8 mouse cellular contexts compared by ENCODE assay signal in the genomic region with DNA sequence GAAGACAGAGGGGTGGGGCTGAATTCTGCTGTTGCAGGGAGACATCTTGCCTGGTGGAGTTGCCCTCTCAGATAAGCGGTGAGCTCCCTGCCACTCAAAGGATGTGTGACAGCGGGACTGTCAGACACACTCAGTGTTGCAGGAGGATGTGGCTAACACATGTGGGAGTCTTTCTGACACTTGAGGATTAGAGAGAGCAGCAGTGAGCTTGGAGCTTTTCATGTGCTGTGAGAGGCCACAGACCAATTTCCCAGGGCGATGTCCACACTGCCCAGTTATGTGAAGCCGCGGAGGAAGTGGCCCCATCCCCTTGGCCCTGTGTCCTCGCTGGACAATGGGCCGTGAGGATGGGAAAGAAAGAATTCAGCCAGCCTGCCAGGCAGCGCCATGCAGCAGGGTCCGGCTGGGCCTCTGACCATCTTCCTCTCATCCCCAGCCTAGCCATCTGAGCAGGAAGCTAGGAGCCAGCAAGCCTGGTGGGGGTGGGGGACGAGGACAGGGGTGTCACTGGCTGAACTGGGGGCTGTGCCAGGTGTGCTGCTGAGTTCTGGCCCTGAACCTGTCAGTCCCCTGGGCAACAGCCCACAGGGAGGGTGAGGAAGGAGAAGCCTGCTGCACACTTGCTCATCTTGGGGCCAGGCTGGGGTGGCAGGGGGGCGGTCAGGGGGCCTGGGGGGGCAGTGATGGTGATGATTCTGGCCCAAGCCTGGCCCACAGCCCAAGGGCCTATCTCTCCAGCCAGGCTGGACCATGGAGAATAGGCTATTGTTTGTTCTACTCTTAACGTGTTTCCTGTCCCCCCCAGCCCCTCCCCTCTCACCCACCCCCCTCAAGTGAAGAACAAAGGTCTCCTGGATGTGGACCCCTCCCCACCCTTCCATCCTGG. TPM values are rescaled to one million over a fixed set of nuclear protein-coding genes. Genes with fewer than 3 reads are reported as not detected.
DNase-seq lines count a peak whose midpoint lies in the region; ATAC-seq lines count a peak whose summit lies in the region.

No protein-coding gene starts in this region.

- H3K4me3 ChIP-seq in embryonic facial prominence, embryonic 13.5 days, result no peak overlapping the region
- peak overlapping the region; percentile 2; the same call in 1 of the 2 replicates for H3K4me3 ChIP-seq in limb, embryonic 10.5 days

- H3K4me2 ChIP-seq in embryonic facial prominence, embryonic 13.5 days, result no peak overlapping the region

- intact Hi-C loops in heart, postnatal 36 days (cut with DNase I), result no loop called here

- peak overlapping the region; percentile 80 for H3K27ac ChIP-seq in embryonic facial prominence, embryonic 13.5 days
- peak overlapping the region; percentile 90 for H3K27ac ChIP-seq in limb, embryonic 10.5 days

- ATAC-seq in embryonic facial prominence, embryonic 13.5 days (ENCODE audit: insufficient number of reproducible peaks, insufficient read depth, low FRiP score, low TSS enrichment, low read depth), result no peak
- peak; percentile 91 for ATAC-seq in megakaryocyte-erythroid progenitor cell, adult 5-6 weeks (replicated peaks; ENCODE audit: low FRiP score, low TSS enrichment, poor library complexity, severe bottlenecking)

- H3K9ac ChIP-seq in embryonic facial prominence, embryonic 13.5 days, result peak overlapping the region; percentile 12; the same call in 1 of the 2 replicates

- H3K4me1 ChIP-seq in embryonic facial prominence, embryonic 13.5 days, result peaks cover 69% of the 10 kb centered on the region
- H3K4me1 ChIP-seq in limb, embryonic 10.5 days, result peaks cover 79% of the 10 kb centered on the region

- DNase-seq in 3134 (ENCODE audit: extremely low read depth, insufficient read length, low spot score) (peak; percentile 79), NIH3T3 (ENCODE audit: low read depth) (peak; percentile 42)
- DNase-seq in heart, postnatal 36 days, result peak; percentile 57 to 71
- no peak for DNase-seq in limb, embryonic 10.5 days (ENCODE audit: low spot score)
- no peak for DNase-seq in right cerebral cortex, postnatal 10 days (ENCODE audit: low spot score in 2 of 2)
- DNase-seq in layer of hippocampus, adult 11-12 months (ENCODE audit: low spot score), result no peak

- H3K27me3 ChIP-seq in embryonic facial prominence, embryonic 13.5 days, result no peaks in the 10 kb centered on the region
- no peaks in the 10 kb centered on the region for H3K27me3 ChIP-seq in limb, embryonic 10.5 days (ENCODE audit: low read depth, poor library complexity, severe bottlenecking)

- H3K36me3 ChIP-seq in embryonic facial prominence, embryonic 13.5 days, result no peaks in the 10 kb centered on the region
- no peaks in the 10 kb centered on the region for H3K36me3 ChIP-seq in limb, embryonic 10.5 days

- 17% methylated on average over 12 of the region's 12 CpGs for WGBS in embryonic facial prominence, embryonic 13.5 days
- 13% methylated on average over 12 of the region's 12 CpGs for WGBS in limb, embryonic 10.5 days

- H3K9me3 ChIP-seq in embryonic facial prominence, embryonic 13.5 days, result no peaks in the 10 kb centered on the region
- H3K9me3 ChIP-seq in limb, embryonic 10.5 days (replicated peaks), result no peaks in the 10 kb centered on the region

RNA-seq across cellular contexts. Expression of a gene that starts 7.0 kb away (rescaled TPM):
- 25.2 and 28.6 TPM in 2 replicates for polyA plus RNA-seq in embryonic facial prominence, embryonic 13.5 days (2015; fragmentation: Nextera tagmentation; extraction: Ambion mirVana)
- total RNA-seq in heart, postnatal 36 days (2021), result 10 to 100 TPM; 37.6 to 47.6 TPM
- polyA plus RNA-seq in limb, embryonic 10.5 days (2016; fragmentation: Nextera tagmentation; extraction: Ambion mirVana), result 18.8 and 22.0 TPM in 2 replicates
- total RNA-seq in megakaryocyte-erythroid progenitor cell, adult 5-6 weeks (2014; fragmentation: Nextera tagmentation), result 0.77 TPM in 1 of 2 replicates, not detected in the other
- total RNA-seq in megakaryocyte-erythroid progenitor cell, adult 5-6 weeks (2017), result not detected in 2 replicates

RNA-seq across cellular contexts. Expression of a gene that starts 19.9 kb away (rescaled TPM):
- 1.3 TPM in 1 of 2 replicates, not detected in the other for polyA plus RNA-seq in embryonic facial prominence, embryonic 13.5 days (2015; fragmentation: Nextera tagmentation; extraction: Ambion mirVana)
- under 1 TPM in 1 of 2 experiments, not detected in 1; 0.56 TPM for total RNA-seq in heart, postnatal 36 days (2021)
- polyA plus RNA-seq in limb, embryonic 10.5 days (2016; fragmentation: Nextera tagmentation; extraction: Ambion mirVana), result not detected in 2 replicates
- not detected in 2 replicates for total RNA-seq in megakaryocyte-erythroid progenitor cell, adult 5-6 weeks (2014; fragmentation: Nextera tagmentation)
- total RNA-seq in megakaryocyte-erythroid progenitor cell, adult 5-6 weeks (2017), result not detected in 2 replicates

RNA-seq across cellular contexts. Expression of a gene that starts 32.6 kb away (rescaled TPM):
- polyA plus RNA-seq in embryonic facial prominence, embryonic 13.5 days (2015; fragmentation: Nextera tagmentation; extraction: Ambion mirVana), result 3.0 and 3.2 TPM in 2 replicates
- total RNA-seq in heart, postnatal 36 days (2021), result 10 to 100 TPM; 15.4 to 19.0 TPM
- 4.7 and 5.3 TPM in 2 replicates for polyA plus RNA-seq in limb, embryonic 10.5 days (2016; fragmentation: Nextera tagmentation; extraction: Ambion mirVana)
- 0.42 TPM in 1 of 2 replicates, not detected in the other for total RNA-seq in megakaryocyte-erythroid progenitor cell, adult 5-6 weeks (2014; fragmentation: Nextera tagmentation)
- total RNA-seq in megakaryocyte-erythroid progenitor cell, adult 5-6 weeks (2017), result not detected in 2 replicates

RNA-seq across cellular contexts. Expression of a gene that starts 41.5 kb away (rescaled TPM):
- 42.5 and 51.8 TPM in 2 replicates for polyA plus RNA-seq in embryonic facial prominence, embryonic 13.5 days (2015; fragmentation: Nextera tagmentation; extraction: Ambion mirVana)
- total RNA-seq in heart, postnatal 36 days (2021), result 10 to 100 TPM; 40.3 to 43.2 TPM
- polyA plus RNA-seq in limb, embryonic 10.5 days (2016; fragmentation: Nextera tagmentation; extraction: Ambion mirVana), result 49.9 and 56.5 TPM in 2 replicates
- total RNA-seq in megakaryocyte-erythroid progenitor cell, adult 5-6 weeks (2014; fragmentation: Nextera tagmentation), result 30.0 and 47.6 TPM in 2 replicates
- total RNA-seq in megakaryocyte-erythroid progenitor cell, adult 5-6 weeks (2017), result 7.8 and 10.9 TPM in 2 replicates

Comparison
In these comparisons a context has a peak if more than half of its experiments do, and no peak if none do; other contexts are left out.
1. DNase-seq: peak in 3134 (single experiment), NIH3T3 (single experiment) and heart, postnatal 36 days (2 of 2); none in limb, embryonic 10.5 days (single experiment), right cerebral cortex, postnatal 10 days (0 of 2) and layer of hippocampus, adult 11-12 months (single experiment).
2. RNA of a gene that starts 7.0 kb away (total RNA-seq): 37.6 to 47.6 TPM in heart, postnatal 36 days; 0.77 TPM in megakaryocyte-erythroid progenitor cell, adult 5-6 weeks; every median in the first group is over 10 times any median in the second.
3. RNA of a gene that starts 32.6 kb away (total RNA-seq): 15.4 to 19.0 TPM in heart, postnatal 36 days; 0.42 TPM in megakaryocyte-erythroid progenitor cell, adult 5-6 weeks; every median in the first group is over 10 times any median in the second.